Mouse (Mus musculus): Measurements from ENCODE around the gene Rnf43. TPM values are rescaled to one million over a fixed set of nuclear protein-coding genes. Genes with fewer than 3 reads are reported as not detected.

Gene Rnf43
- polyA plus RNA-seq, 1 experiment from 2014 or later, result 5.5 TPM

DNA sequence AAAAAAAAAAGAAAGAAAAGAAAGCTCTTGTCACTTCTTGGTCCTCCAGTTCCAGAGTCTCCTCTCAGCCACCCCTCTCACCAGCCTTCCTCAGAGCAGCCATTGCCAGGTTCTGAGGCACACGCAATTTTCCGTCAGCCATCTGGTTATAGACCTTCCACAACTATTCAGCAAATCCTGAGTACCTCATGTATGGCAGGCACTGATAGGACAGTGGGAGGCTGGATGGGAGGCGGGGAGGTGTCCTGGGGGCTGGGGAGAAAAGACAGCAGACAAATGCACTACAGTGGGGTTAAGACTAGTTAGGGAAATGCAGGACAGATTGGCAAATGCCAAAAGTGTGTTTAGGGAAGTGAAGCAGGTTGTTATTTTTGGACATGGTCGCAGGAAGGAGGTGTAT is 49.7 kb downstream of the Rnf43 start:
- no peak overlapping the region for H3K4me3 ChIP-seq (replicated peaks; ENCODE audit: low read depth, low read length)
- DNase-seq (ENCODE audit: low spot score) (no peak), ATAC-seq (replicated peaks; ENCODE audit: low FRiP score, low read depth) (no peak)
- no peaks in the 10 kb centered on the region for H3K9me3 ChIP-seq (replicated peaks; ENCODE audit: low read length)
- no peaks in the 10 kb centered on the region for H3K4me1 ChIP-seq (replicated peaks; ENCODE audit: insufficient read depth, low read length)
- no peaks in the 10 kb centered on the region for H3K36me3 ChIP-seq (ENCODE audit: insufficient read depth, low read length)
- TF ChIP-seq CTCF (IDR thresholded peaks at IDR 0.05; ENCODE audit: low read depth), result no peak
- WGBS, result 84% methylated on average over 4 of the region's 4 CpGs
- H3K9ac ChIP-seq (ENCODE audit: low read depth, low read length), result no peak overlapping the region
- no peak overlapping the region for H3K27ac ChIP-seq
- H3K4me2 ChIP-seq (ENCODE audit: low read length), result no peak overlapping the region
- H3K27me3 ChIP-seq (ENCODE audit: insufficient read depth, low read length), result no peaks in the 10 kb centered on the region

DNA sequence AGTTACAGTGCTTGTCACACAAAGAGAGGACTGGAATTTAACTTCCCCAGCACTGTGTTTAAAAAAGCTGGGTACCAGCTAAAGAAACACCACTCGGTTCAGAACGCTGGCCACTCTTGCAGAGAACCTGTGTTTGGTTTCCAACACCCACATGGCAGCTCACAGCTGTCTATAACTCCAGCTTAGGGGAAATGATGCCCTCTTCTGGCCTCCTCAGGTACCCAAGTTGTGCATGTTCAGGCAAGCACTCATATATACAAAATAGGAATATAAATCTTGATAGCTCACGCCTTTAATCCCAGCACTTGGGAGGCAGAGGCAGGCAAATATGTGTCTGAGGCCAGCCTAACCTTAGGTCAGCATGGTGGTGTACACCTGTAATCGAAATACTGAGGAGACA is 53.5 kb downstream of the Rnf43 start:
- TF ChIP-seq CTCF (IDR thresholded peaks at IDR 0.05; ENCODE audit: low read depth), result no peak
- 84% methylated on average over 4 of the region's 4 CpGs for WGBS
- Histone ChIP-seq H3K4me2 (ENCODE audit: low read length) (no peak overlapping the region), H3K4me1 (replicated peaks; ENCODE audit: insufficient read depth, low read length) (no peaks in the 10 kb centered on the region), H3K4me3 (replicated peaks; ENCODE audit: low read depth, low read length) (no peak overlapping the region), H3K9me3 (replicated peaks; ENCODE audit: low read length) (no peaks in the 10 kb centered on the region), H3K36me3 (ENCODE audit: insufficient read depth, low read length) (no peaks in the 10 kb centered on the region), H3K9ac (ENCODE audit: low read depth, low read length) (no peak overlapping the region), H3K27me3 (ENCODE audit: insufficient read depth, low read length) (no peaks in the 10 kb centered on the region), H3K27ac (no peak overlapping the region)
- DNase-seq (ENCODE audit: low spot score), result no peak
- no peak for ATAC-seq (replicated peaks; ENCODE audit: low FRiP score, low read depth)

DNA sequence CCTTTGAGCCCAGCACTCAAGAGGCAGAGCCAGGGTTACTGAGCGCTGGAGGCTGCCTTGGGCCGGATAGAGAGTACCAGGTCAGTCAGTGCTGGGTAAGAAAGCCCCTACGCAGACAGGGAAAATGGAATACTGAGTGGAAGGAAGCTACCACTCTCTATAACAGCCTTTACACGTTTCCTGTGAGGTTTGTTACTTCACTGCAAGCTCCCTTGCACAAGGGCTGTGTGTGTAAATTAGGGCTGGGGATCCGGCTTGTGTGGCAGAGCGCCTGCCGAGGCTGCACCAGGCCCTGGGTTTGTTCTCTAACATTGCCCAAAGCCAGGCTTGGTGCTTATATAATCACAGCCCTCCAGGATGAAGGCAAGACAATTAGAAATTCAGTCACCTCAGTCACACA is 57.0 kb downstream of the Rnf43 start:
- ATAC-seq (replicated peaks; ENCODE audit: low FRiP score, low read depth) (no peak), DNase-seq (ENCODE audit: low spot score) (no peak)
- no peaks in the 10 kb centered on the region for H3K9me3 ChIP-seq (replicated peaks; ENCODE audit: low read length)
- no peak for TF ChIP-seq CTCF (IDR thresholded peaks at IDR 0.05; ENCODE audit: low read depth)
- 84% methylated on average over 7 of the region's 7 CpGs for WGBS
- H3K4me2 ChIP-seq (ENCODE audit: low read length), result no peak overlapping the region
- no peaks in the 10 kb centered on the region for H3K36me3 ChIP-seq (ENCODE audit: insufficient read depth, low read length)
- no peaks in the 10 kb centered on the region for H3K27me3 ChIP-seq (ENCODE audit: insufficient read depth, low read length)
- no peak overlapping the region for H3K27ac ChIP-seq
- H3K9ac ChIP-seq (ENCODE audit: low read depth, low read length), result no peak overlapping the region
- no peaks in the 10 kb centered on the region for H3K4me1 ChIP-seq (replicated peaks; ENCODE audit: insufficient read depth, low read length)
- no peak overlapping the region for H3K4me3 ChIP-seq (replicated peaks; ENCODE audit: low read depth, low read length)

DNA sequence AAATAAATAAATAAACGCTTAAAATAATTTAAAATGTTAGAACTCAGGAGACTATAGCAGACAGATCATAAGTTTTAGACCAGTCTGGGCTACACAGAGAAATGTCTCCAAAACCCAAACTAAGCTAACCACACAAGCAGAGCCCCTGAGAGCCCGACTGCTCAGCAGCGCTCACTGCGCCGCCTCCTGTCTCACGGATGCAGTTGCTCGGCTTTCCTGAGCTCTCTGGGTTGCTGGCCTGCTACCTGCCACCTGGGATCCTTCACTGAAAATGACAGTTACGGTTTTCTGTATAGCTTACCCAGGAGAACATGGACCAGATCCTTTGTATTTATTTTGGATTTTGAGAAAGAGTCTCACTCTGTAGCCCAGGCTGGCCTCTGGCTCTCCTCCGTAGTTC is 57.8 kb downstream of the Rnf43 start:
- peak; percentile 40; the same call in 1 of the 2 replicates for TF ChIP-seq CTCF (IDR thresholded peaks at IDR 0.05; ENCODE audit: low read depth)
- Histone ChIP-seq H3K4me2 (ENCODE audit: low read length) (no peak overlapping the region), H3K4me1 (replicated peaks; ENCODE audit: insufficient read depth, low read length) (no peaks in the 10 kb centered on the region), H3K4me3 (replicated peaks; ENCODE audit: low read depth, low read length) (no peak overlapping the region), H3K36me3 (ENCODE audit: insufficient read depth, low read length) (no peaks in the 10 kb centered on the region), H3K27me3 (ENCODE audit: insufficient read depth, low read length) (no peaks in the 10 kb centered on the region), H3K9ac (ENCODE audit: low read depth, low read length) (no peak overlapping the region), H3K27ac (no peak overlapping the region), H3K9me3 (replicated peaks; ENCODE audit: low read length) (no peaks in the 10 kb centered on the region)
- no peak for ATAC-seq (replicated peaks; ENCODE audit: low FRiP score, low read depth)
- WGBS, result 57% methylated on average over 9 of the region's 9 CpGs
- no peak for DNase-seq (ENCODE audit: low spot score)

DNA sequence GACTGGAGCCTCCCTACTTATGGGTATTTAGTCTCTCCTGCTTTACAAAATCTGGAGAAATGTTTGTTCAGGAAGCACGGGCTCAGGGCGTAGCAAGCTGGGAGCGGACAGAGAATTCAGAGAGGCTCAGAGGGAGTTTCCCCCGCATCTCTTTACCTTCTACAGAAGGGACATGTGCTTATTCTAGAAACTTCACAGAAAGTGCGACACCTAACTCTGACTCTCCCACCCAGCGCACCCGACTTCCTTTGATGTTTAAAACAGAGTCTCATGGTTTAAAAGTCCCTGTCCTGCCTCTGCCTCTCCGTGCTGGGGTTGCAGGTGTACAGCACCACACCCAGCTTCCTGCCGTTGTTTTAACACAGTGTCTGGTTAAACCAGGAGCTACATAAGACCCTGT is 58.3 kb downstream of the Rnf43 start:
- no peak overlapping the region for H3K4me2 ChIP-seq (ENCODE audit: low read length)
- DNase-seq (ENCODE audit: low spot score) (no peak), ATAC-seq (replicated peaks; ENCODE audit: low FRiP score, low read depth) (no peak)
- TF ChIP-seq CTCF (IDR thresholded peaks at IDR 0.05; ENCODE audit: low read depth), result no peak
- H3K9me3 ChIP-seq (replicated peaks; ENCODE audit: low read length), result no peaks in the 10 kb centered on the region
- H3K36me3 ChIP-seq (ENCODE audit: insufficient read depth, low read length), result no peaks in the 10 kb centered on the region
- no peaks in the 10 kb centered on the region for H3K27me3 ChIP-seq (ENCODE audit: insufficient read depth, low read length)
- H3K9ac ChIP-seq (ENCODE audit: low read depth, low read length), result no peak overlapping the region
- 52% methylated on average over 9 of the region's 9 CpGs for WGBS
- H3K27ac ChIP-seq, result no peak overlapping the region
- no peaks in the 10 kb centered on the region for H3K4me1 ChIP-seq (replicated peaks; ENCODE audit: insufficient read depth, low read length)
- no peak overlapping the region for H3K4me3 ChIP-seq (replicated peaks; ENCODE audit: low read depth, low read length)

DNA sequence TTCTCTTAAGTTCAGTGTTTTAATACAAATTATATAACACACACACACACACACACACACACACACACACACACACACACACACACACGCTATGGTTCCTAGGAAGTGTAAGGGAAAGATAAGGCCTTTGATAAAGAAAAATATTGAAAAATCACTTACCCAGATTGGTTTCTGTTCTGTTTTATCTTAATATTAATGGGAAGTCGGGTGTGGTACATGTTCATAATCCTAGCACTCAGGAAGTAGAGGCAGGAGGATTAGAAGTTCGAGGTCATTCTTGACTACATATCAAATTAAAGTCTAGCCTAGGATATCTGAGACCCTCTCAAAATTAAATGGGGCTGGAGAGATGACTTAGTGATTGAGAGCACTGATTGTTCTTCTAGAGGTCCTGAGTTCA is 59.6 kb downstream of the Rnf43 start:
- TF ChIP-seq CTCF (IDR thresholded peaks at IDR 0.05; ENCODE audit: low read depth), result no peak
- no peak for ATAC-seq (replicated peaks; ENCODE audit: low FRiP score, low read depth)
- H3K4me2 ChIP-seq (ENCODE audit: low read length), result no peak overlapping the region
- 74% methylated on average over 3 of the region's 3 CpGs for WGBS
- H3K36me3 ChIP-seq (ENCODE audit: insufficient read depth, low read length), result no peaks in the 10 kb centered on the region
- H3K27me3 ChIP-seq (ENCODE audit: insufficient read depth, low read length), result no peaks in the 10 kb centered on the region
- H3K4me1 ChIP-seq (replicated peaks; ENCODE audit: insufficient read depth, low read length), result no peaks in the 10 kb centered on the region
- H3K27ac ChIP-seq, result no peak overlapping the region
- no peak overlapping the region for H3K4me3 ChIP-seq (replicated peaks; ENCODE audit: low read depth, low read length)
- H3K9ac ChIP-seq (ENCODE audit: low read depth, low read length), result no peak overlapping the region
- no peaks in the 10 kb centered on the region for H3K9me3 ChIP-seq (replicated peaks; ENCODE audit: low read length)
- DNase-seq (ENCODE audit: low spot score), result no peak

DNA sequence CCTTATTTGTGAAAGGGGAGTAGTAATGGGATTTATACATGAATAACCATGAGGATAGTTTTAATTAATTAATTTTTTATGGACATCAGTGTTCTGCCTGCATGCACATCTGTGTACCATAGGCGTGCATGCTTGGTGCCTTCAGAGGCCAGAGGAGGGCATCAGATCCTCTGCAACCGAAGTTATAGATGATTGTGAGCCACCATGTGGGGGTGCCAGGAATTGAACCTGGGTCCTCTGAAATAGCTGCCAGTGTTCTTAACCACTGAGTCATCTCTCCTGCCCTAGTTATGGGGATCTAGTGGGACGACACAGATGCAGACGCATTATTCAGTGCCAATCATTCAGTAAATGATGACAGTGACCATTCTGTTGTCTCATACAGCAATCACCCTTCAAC is 60.4 kb downstream of the Rnf43 start:
- DNase-seq (ENCODE audit: low spot score) (no peak), ATAC-seq (replicated peaks; ENCODE audit: low FRiP score, low read depth) (no peak)
- Histone ChIP-seq H3K27me3 (ENCODE audit: insufficient read depth, low read length) (no peaks in the 10 kb centered on the region), H3K36me3 (ENCODE audit: insufficient read depth, low read length) (no peaks in the 10 kb centered on the region), H3K9me3 (replicated peaks; ENCODE audit: low read length) (no peaks in the 10 kb centered on the region), H3K27ac (no peak overlapping the region), H3K4me2 (ENCODE audit: low read length) (no peak overlapping the region), H3K9ac (ENCODE audit: low read depth, low read length) (no peak overlapping the region), H3K4me3 (replicated peaks; ENCODE audit: low read depth, low read length) (no peak overlapping the region), H3K4me1 (replicated peaks; ENCODE audit: insufficient read depth, low read length) (no peaks in the 10 kb centered on the region)
- WGBS, result 83% methylated on average over 4 of the region's 4 CpGs
- TF ChIP-seq CTCF (IDR thresholded peaks at IDR 0.05; ENCODE audit: low read depth), result peak; percentile 34

All from kidney, postnatal 0 days (tissue).